Mouse (Mus musculus) lung, adult 2 months (tissue): Measurements from ENCODE around the gene Cpne8. TPM values are rescaled to one million over a fixed set of nuclear protein-coding genes. Genes with fewer than 3 reads are reported as not detected.
"Not testable (repeated sequence)": the region's sequence is repeated elsewhere in the genome, so short reads cannot be mapped to it uniquely, and the experiment has no call there.

Source experiments
- DNase-seq: peaks from one replicate; pipeline ENCODE4 v3.0.0; 2022
- H3K4me1 ChIP-seq: fragments of 200-500 bp; 2 replicates; pipeline ENCODE4 v1.6.1; 2011; ENCODE audit warnings: low read length; ENCODE audit not compliant: control insufficient read depth, insufficient read depth
- H3K4me3 ChIP-seq: fragments of 200-500 bp; replicated peaks from 2 replicates; pipeline ENCODE3; 2011; ENCODE audit warnings: low read depth, mild to moderate bottlenecking, control low read depth, low read length; ENCODE audit errors: extremely low read depth
- CTCF ChIP-seq: fragments of 200-500 bp; IDR thresholded peaks from 2 replicates; pipeline ENCODE4 v1.5.1; 2011; ENCODE audit warnings: mild to moderate bottlenecking, low read length, control low read depth; ENCODE audit not compliant: insufficient read depth
- POLR2A ChIP-seq: fragments of 200-500 bp; IDR thresholded peaks from 2 replicates; pipeline ENCODE4 v1.6.1; 2011; ENCODE audit warnings: low read depth, mild to moderate bottlenecking, control low read depth, low read length, borderline replicate concordance; ENCODE audit errors: extremely low read depth
- WGBS: fragments of 180-500 bp; shearing (Covaris S2); methylation state at CpG from one replicate; pipeline ENCODE4 v1.1.7; 2018; 5-methylcytosine and 5-hydroxymethylcytosine counted together
- polyA plus RNA-seq: library from polyadenylated mRNA; depleted of rRNA; stranded (reverse); fragments of >200 nt; gene quantifications from 2 replicates; pipeline ENCODE4 v1.2.3, GENCODE M21; 2012

The Cpne8 gene
- polyA plus RNA-seq, 1 experiment, result 20.5 TPM

DNA sequence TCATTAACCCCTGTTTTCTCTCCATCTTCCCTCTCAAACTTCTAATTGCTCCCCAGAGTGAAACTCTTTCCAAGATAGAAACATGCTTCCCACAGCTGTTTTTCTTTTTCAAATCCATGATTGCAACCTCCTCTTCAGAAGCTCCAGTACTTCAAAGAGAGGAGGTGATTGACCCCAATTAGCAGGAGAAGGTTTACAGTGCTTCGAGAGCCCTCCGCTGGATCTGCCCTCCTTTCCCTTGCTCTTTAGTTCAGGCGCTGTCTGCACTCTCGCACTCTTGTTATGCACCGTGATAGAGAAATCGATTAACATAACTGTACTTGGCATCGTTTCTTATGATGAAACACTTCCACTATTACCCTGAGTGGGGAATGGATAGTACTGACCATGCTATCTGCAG is 143.5 kb downstream of the Cpne8 start:
- TF ChIP-seq CTCF, result no peak
- no peak for TF ChIP-seq POLR2A
- H3K4me3 ChIP-seq, result no peak overlapping the region
- no peak for DNase-seq
- no peaks in the 10 kb centered on the region for H3K4me1 ChIP-seq
- 51% methylated on average over 7 of the region's 7 CpGs for WGBS

DNA sequence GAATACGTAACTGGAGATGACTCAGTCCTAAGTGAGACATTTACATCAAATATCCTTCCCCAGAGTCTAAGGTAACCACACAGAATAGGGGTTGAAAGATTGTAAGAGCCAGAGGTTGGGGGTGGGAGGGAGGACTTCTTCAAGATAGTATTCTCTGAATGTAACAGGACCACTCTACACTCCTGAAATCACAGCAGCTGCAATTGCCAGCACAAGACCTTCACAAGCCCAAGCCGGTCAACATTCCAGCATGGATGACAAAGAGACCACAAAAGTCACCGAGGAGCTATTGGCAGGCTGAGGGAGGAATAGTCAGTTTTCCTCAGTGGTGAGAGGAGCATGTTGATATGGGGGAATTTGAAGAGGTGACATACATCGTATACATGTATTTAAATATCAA is 166.5 kb downstream of the Cpne8 start:
- H3K4me3 ChIP-seq, result no peak overlapping the region
- TF ChIP-seq CTCF, result no peak
- TF ChIP-seq POLR2A, result no peak
- 93% methylated on average over 4 of the region's 4 CpGs for WGBS
- no peaks in the 10 kb centered on the region for H3K4me1 ChIP-seq
- no peak for DNase-seq

DNA sequence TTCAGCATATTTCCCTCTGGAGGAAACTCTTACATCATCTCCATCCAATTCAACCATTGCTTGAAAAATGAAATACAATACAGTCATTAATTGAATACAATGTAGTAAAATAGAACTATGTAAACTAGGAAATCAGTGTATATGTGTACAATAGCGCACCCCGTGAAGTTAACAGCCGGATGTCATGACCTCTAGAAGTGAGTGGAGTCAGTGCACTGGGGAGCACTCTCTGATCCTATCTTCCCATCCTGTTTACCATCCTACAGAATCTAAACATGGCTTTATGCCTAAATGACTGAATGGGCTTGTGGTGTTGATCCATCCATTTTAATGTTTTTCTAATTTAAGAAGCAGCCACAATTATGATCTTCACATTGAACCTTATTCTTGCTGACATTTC is 182.2 kb downstream of the Cpne8 start:
- no peak for TF ChIP-seq POLR2A
- no peak for TF ChIP-seq CTCF
- no peak for DNase-seq
- WGBS, result 39% methylated on average over 3 of the region's 3 CpGs
- Histone ChIP-seq H3K4me3 (no peak overlapping the region), H3K4me1 (no peaks in the 10 kb centered on the region)

DNA sequence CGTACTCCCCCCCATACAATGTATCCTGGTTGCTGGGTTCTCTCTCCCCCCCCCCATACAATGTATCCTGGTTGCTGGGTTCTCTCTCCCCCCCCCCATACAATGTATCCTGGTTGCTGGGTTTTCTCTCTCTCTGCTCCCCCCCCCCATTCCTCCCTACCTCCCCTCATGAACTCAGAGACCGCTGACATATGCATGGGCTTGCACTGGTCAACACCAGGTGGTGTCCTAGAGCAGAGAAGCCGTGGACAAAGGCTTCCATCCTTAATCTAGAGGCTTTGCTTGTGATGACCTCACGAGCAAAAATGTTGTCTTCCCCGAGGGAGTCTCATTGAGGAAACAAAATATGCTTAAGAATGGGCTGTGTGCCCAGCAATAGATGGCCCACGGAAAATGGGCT is 187.7 kb downstream of the Cpne8 start:
- 59% methylated on average over 6 of the region's 6 CpGs for WGBS
- no peak overlapping the region for H3K4me3 ChIP-seq
- DNase-seq, result no peak
- TF ChIP-seq POLR2A, result no peak
- peak; percentile 11; the same call in 1 of the 2 replicates for TF ChIP-seq CTCF
- H3K4me1 ChIP-seq, result no peaks in the 10 kb centered on the region

DNA sequence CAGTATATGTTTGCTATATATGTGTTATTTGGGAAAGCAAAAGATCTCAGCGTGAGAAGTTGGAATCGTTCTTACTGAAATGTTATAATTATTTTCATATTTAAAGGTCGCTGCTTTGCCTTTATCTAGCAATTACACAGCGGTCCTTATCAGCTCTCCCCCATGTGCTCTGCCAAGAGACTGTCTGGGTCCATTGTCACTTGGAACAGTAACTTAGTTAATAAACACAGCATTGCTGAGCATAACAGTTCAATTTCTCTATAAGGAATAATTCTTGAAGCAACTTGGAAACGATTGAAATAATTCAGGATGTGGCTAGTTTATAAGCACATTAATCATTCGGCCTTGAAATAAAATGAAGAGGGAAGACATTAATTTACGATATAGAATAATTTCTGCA is 189.0 kb downstream of the Cpne8 start:
- no peaks in the 10 kb centered on the region for H3K4me1 ChIP-seq
- DNase-seq, result no peak
- H3K4me3 ChIP-seq, result no peak overlapping the region
- 44% methylated on average over 7 of the region's 7 CpGs for WGBS
- TF ChIP-seq CTCF, result no peak
- no peak for TF ChIP-seq POLR2A

DNA sequence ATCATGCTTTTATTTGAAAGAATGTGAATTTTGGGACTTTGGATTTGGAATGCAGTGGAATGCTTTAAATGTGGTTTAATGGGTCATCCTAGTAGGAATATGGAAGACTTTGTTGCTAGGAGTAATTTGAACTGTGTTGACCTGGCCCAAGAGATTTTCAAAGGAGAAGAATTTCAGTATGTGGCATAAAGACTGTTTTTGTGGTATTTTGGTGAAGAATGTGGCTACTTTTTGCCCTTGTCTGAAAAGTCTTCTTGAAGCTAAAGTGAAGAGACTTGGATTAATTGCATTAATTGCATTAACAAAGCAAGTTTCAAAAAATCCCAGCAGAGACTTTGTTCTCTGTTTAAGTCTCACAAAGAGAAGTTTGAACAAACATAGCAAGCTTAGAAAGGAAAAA is 208.7 kb downstream of the Cpne8 start:
- DNase-seq, H3K4me1 ChIP-seq, H3K4me3 ChIP-seq: not testable (repeated sequence)

DNA sequence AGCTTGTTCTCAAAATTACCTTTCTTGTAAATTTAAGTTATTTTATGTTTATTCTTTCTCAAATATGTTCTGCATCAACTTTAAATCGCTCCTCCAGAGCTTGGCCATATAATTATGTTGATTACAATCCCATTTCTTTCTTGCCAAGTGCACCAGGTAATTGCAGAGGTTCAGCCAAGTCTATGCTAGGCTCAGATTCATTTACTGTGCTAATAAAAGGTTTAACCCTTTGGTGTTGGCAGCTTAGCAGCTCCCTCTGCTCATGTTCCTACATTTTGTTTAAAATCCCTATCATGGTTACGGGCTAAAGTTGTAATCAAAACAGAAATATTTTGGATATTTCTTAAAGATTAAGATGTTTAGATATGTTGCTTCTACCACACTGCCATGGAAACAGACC is 216.0 kb downstream of the Cpne8 start:
- TF ChIP-seq CTCF (no peak), POLR2A (no peak)
- Histone ChIP-seq H3K4me1 (no peaks in the 10 kb centered on the region), H3K4me3 (no peak overlapping the region)
- DNase-seq, result no peak
- 64% methylated on average over 2 of the region's 2 CpGs for WGBS

DNA sequence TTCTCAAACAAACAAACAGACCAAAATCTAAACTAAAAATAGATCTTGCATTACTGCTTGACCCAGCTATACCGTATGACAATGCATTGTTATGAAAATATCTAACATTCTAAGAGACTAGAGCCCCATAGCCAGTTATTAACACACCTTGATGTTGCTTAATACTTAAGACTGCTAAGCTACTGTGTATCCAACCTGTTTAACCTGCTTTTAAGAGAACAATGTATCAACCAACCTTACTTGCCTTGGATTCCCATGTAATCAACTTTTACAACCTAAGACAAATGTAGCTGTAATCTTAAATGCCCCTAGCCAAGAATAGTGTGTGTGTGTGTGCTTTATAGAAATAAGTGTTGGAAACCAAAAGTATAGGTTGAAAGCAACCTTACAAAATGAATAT is 233.2 kb downstream of the Cpne8 start:
- no peak for DNase-seq
- TF ChIP-seq POLR2A (no peak), CTCF (no peak)
- Histone ChIP-seq H3K4me1 (no peaks in the 10 kb centered on the region), H3K4me3 (no peak overlapping the region)
- WGBS, result 56% methylated on average over 1 of the region's 1 CpGs
